Mouse (Mus musculus): Measurements from ENCODE around the gene Cyfip1. TPM values are rescaled to one million over a fixed set of nuclear protein-coding genes. Genes with fewer than 3 reads are reported as not detected.

Cyfip1 gene
- total and polyA plus RNA-seq, 2 experiments from 2014 or later = 41.5 to 48.5 TPM

DNA sequence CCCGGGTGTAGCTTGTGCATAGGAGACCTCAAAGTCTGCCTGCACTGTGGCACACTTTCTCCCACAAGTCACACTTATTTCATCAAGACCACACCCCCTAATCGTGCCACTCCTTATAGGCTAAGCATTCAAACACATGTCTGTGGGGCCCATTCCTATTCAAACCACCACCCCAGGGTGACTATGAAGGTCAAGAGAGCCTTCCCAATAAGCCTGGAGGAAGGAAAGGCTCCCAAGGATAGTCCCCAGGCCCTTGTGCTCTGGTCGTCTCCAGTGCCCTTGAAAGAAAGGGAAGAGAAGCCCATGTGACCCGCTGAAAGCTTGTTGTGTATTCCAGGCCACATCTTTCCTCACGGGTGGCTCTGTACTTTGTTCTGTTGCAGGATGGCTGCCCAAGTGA is 29.9 kb downstream of the Cyfip1 start:
- peaks cover 22% of the 10 kb centered on the region for H3K36me3 ChIP-seq (ENCODE audit: insufficient read depth, low read length)
- no peak overlapping the region for H3K9ac ChIP-seq (replicated peaks; ENCODE audit: low read length)
- H3K9me3 ChIP-seq (ENCODE audit: low read length) = no peaks in the 10 kb centered on the region
- no peak overlapping the region for H3K27ac ChIP-seq
- H3K27me3 ChIP-seq (ENCODE audit: insufficient read depth, low read length) = no peaks in the 10 kb centered on the region
- 71% methylated on average over 5 of the region's 5 CpGs for WGBS
- no peak for TF ChIP-seq CTCF (IDR thresholded peaks at IDR 0.05; ENCODE audit: low read depth)
- ATAC-seq (no peak), DNase-seq (ENCODE audit: low spot score) (no peak)
- H3K4me3 ChIP-seq (ENCODE audit: low read length) = no peak overlapping the region
- H3K4me1 ChIP-seq (ENCODE audit: insufficient read depth, low read length) = no peaks in the 10 kb centered on the region
- H3K4me2 ChIP-seq (ENCODE audit: low read depth, low read length) = no peak overlapping the region

DNA sequence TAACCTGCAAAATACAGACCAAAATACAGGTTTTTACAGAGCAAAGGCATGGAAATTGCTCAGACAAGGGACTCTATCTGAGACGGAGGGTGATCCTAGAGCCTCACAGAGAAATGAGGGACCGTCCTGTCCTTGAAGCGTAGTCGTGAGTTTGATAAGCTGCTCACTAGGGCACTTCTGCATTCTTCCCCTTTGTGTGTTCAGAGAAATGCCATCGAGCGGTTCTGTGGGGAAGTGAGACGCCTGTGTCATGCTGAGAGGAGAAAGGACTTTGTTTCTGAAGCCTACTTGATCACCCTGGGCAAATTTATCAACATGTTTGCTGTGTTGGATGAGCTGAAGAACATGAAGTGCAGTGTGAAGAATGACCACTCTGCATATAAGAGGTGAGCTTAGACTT is 33.2 kb downstream of the Cyfip1 start:
- Histone ChIP-seq H3K4me2 (ENCODE audit: low read depth, low read length) (no peak overlapping the region), H3K36me3 (ENCODE audit: insufficient read depth, low read length) (peaks cover 43% of the 10 kb centered on the region), H3K4me1 (ENCODE audit: insufficient read depth, low read length) (no peaks in the 10 kb centered on the region), H3K27ac (no peak overlapping the region), H3K27me3 (ENCODE audit: insufficient read depth, low read length) (no peaks in the 10 kb centered on the region), H3K9ac (replicated peaks; ENCODE audit: low read length) (no peak overlapping the region), H3K4me3 (ENCODE audit: low read length) (no peak overlapping the region), H3K9me3 (ENCODE audit: low read length) (no peaks in the 10 kb centered on the region)
- 88% methylated on average over 7 of the region's 7 CpGs for WGBS
- no peak for TF ChIP-seq CTCF (IDR thresholded peaks at IDR 0.05; ENCODE audit: low read depth)
- DNase-seq (ENCODE audit: low spot score) = no peak
- no peak for ATAC-seq

DNA sequence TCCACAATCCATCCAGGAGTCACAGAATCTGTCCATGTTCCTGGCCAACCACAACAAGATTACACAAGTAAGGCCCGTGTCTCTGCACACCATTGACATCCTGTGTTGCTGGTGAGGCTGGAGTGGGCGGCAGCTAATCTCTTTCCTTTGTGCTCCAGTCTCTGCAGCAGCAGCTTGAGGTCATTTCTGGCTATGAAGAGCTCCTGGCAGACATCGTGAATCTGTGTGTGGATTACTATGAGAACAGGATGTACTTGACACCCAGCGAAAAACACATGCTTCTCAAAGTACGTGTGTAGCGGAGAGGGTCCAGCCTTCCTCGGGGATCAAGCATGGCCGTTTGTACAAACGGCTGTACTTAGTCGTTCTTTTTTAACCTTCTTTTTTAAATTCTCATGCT is 36.2 kb downstream of the Cyfip1 start:
- no peak for TF ChIP-seq CTCF (IDR thresholded peaks at IDR 0.05; ENCODE audit: low read depth)
- Histone ChIP-seq H3K9me3 (ENCODE audit: low read length) (no peaks in the 10 kb centered on the region), H3K4me1 (ENCODE audit: insufficient read depth, low read length) (no peaks in the 10 kb centered on the region), H3K4me3 (ENCODE audit: low read length) (no peak overlapping the region), H3K9ac (replicated peaks; ENCODE audit: low read length) (no peak overlapping the region), H3K27me3 (ENCODE audit: insufficient read depth, low read length) (no peaks in the 10 kb centered on the region), H3K27ac (no peak overlapping the region), H3K4me2 (ENCODE audit: low read depth, low read length) (no peak overlapping the region), H3K36me3 (ENCODE audit: insufficient read depth, low read length) (peaks cover 43% of the 10 kb centered on the region)
- WGBS = 91% methylated on average over 10 of the region's 10 CpGs
- ATAC-seq (no peak), DNase-seq (ENCODE audit: low spot score) (no peak)

GRCm38 (mm10) chr7:55880882-55881281 is 39.3 kb downstream of the Cyfip1 start:
- Histone ChIP-seq H3K27ac (no peak overlapping the region), H3K27me3 (ENCODE audit: insufficient read depth, low read length) (no peaks in the 10 kb centered on the region), H3K9me3 (ENCODE audit: low read length) (no peaks in the 10 kb centered on the region), H3K4me1 (ENCODE audit: insufficient read depth, low read length) (no peaks in the 10 kb centered on the region), H3K4me3 (ENCODE audit: low read length) (no peak overlapping the region), H3K4me2 (ENCODE audit: low read depth, low read length) (no peak overlapping the region), H3K9ac (replicated peaks; ENCODE audit: low read length) (no peak overlapping the region), H3K36me3 (ENCODE audit: insufficient read depth, low read length) (peaks cover 21% of the 10 kb centered on the region)
- 64% methylated on average over 9 of the region's 9 CpGs for WGBS
- peak; percentile 23 for DNase-seq (ENCODE audit: low spot score)
- no peak for ATAC-seq
- TF ChIP-seq CTCF (IDR thresholded peaks at IDR 0.05; ENCODE audit: low read depth) = no peak

GRCm38 (mm10) chr7:55888603-55889002 is 47.1 kb downstream of the Cyfip1 start:
- DNase-seq (ENCODE audit: low spot score) (no peak), ATAC-seq (no peak)
- H3K9ac ChIP-seq (replicated peaks; ENCODE audit: low read length) = no peak overlapping the region
- H3K27me3 ChIP-seq (ENCODE audit: insufficient read depth, low read length) = no peaks in the 10 kb centered on the region
- H3K4me1 ChIP-seq (ENCODE audit: insufficient read depth, low read length) = no peaks in the 10 kb centered on the region
- TF ChIP-seq CTCF (IDR thresholded peaks at IDR 0.05; ENCODE audit: low read depth) = no peak
- no peak overlapping the region for H3K4me3 ChIP-seq (ENCODE audit: low read length)
- H3K4me2 ChIP-seq (ENCODE audit: low read depth, low read length) = no peak overlapping the region
- peaks cover 29% of the 10 kb centered on the region for H3K36me3 ChIP-seq (ENCODE audit: insufficient read depth, low read length)
- H3K9me3 ChIP-seq (ENCODE audit: low read length) = no peaks in the 10 kb centered on the region
- no peak overlapping the region for H3K27ac ChIP-seq
- 91% methylated on average over 4 of the region's 4 CpGs for WGBS

DNA sequence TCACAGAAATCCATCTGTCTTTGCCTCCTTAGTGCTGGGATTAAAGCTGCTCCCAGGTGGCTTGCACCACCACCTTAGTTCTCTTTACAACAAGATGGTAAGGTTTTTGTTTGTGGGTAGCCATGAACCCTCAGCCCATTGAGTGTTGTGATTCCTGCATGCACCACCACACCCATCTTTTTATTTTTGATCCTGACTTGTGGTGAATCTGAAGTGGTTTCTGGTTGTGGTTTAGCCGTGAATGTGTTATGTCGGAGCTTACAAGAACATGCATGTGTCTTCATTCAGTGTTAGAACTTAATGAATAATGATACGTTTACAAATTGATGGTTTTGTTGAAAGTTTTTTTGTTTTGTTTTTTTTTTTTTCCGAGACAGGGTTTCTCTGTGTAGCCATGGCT is 48.5 kb downstream of the Cyfip1 start:
- Histone ChIP-seq H3K27ac (no peak overlapping the region), H3K4me1 (ENCODE audit: insufficient read depth, low read length) (no peaks in the 10 kb centered on the region), H3K9ac (replicated peaks; ENCODE audit: low read length) (no peak overlapping the region), H3K9me3 (ENCODE audit: low read length) (no peaks in the 10 kb centered on the region), H3K4me2 (ENCODE audit: low read depth, low read length) (no peak overlapping the region), H3K4me3 (ENCODE audit: low read length) (no peak overlapping the region), H3K27me3 (ENCODE audit: insufficient read depth, low read length) (no peaks in the 10 kb centered on the region), H3K36me3 (ENCODE audit: insufficient read depth, low read length) (peaks cover 38% of the 10 kb centered on the region)
- ATAC-seq = no peak
- 94% methylated on average over 4 of the region's 4 CpGs for WGBS
- TF ChIP-seq CTCF (IDR thresholded peaks at IDR 0.05; ENCODE audit: low read depth) = no peak
- DNase-seq (ENCODE audit: low spot score) = no peak

DNA sequence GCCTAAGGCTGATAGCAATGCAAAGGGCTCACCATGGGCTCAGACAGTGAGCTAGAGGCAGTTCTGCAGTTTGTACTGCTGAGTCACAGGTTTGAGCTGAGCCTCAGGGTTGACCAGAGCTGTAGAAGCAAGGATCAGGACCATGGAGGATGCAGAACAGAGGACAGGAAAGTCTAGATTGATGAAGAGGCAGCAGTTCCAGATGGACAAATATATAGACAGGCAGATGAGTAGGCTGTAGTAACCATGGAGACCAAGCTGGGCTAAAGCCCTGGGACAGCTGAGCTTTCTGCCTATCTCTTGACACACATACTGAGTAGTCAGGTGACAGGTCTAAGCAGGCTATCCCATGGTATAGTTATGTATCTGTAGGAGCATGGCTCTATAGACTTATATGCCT is 49.2 kb downstream of the Cyfip1 start:
- H3K4me3 ChIP-seq (ENCODE audit: low read length) = no peak overlapping the region
- no peak overlapping the region for H3K4me2 ChIP-seq (ENCODE audit: low read depth, low read length)
- DNase-seq (ENCODE audit: low spot score) (no peak), ATAC-seq (no peak)
- TF ChIP-seq CTCF (IDR thresholded peaks at IDR 0.05; ENCODE audit: low read depth) = no peak
- peaks cover 39% of the 10 kb centered on the region for H3K36me3 ChIP-seq (ENCODE audit: insufficient read depth, low read length)
- no peak overlapping the region for H3K9ac ChIP-seq (replicated peaks; ENCODE audit: low read length)
- no peak overlapping the region for H3K27ac ChIP-seq
- H3K4me1 ChIP-seq (ENCODE audit: insufficient read depth, low read length) = no peaks in the 10 kb centered on the region
- no peaks in the 10 kb centered on the region for H3K9me3 ChIP-seq (ENCODE audit: low read length)
- no peaks in the 10 kb centered on the region for H3K27me3 ChIP-seq (ENCODE audit: insufficient read depth, low read length)

All from hindbrain, postnatal 0 days (tissue).